Mouse (Mus musculus) bone marrow, adult 2 months (tissue): Measurements from ENCODE around the gene Dtx4. TPM values are rescaled to one million over a fixed set of nuclear protein-coding genes. Genes with fewer than 3 reads are reported as not detected.

Experiments used
- H3K27ac ChIP-seq: fragments of 200-500 bp; 2 replicates; pipeline ENCODE4 v1.5.1; 2012; ENCODE audit warnings: low read depth, mild to moderate bottlenecking, control low read depth, inconsistent platforms, low read length; ENCODE audit not compliant: control insufficient read depth, poor library complexity, insufficient read depth
- H3K4me1 ChIP-seq: fragments of 200-500 bp; 2 replicates; pipeline ENCODE4 v1.6.1; 2011; ENCODE audit warnings: low read length; ENCODE audit not compliant: control insufficient read depth, insufficient read depth
- H3K4me3 ChIP-seq: fragments of 200-500 bp; replicated peaks from 2 replicates; pipeline ENCODE3; 2011; ENCODE audit warnings: mild to moderate bottlenecking, low read depth, low read length, control low read depth; ENCODE audit not compliant: control insufficient read depth
- CTCF ChIP-seq: fragments of 200-500 bp; IDR thresholded peaks from 2 replicates; pipeline ENCODE4 v1.5.1; 2011; ENCODE audit warnings: low read length, control low read depth; ENCODE audit not compliant: control insufficient read depth, insufficient read depth
- POLR2A ChIP-seq: fragments of 200-500 bp; IDR thresholded peaks from 2 replicates; pipeline ENCODE4 v1.6.1; 2011; ENCODE audit warnings: low read depth, mild to moderate bottlenecking, control low read depth, low read length, borderline replicate concordance; ENCODE audit not compliant: control insufficient read depth
- WGBS: fragments of 180-500 bp; shearing (Covaris S2); methylation state at CpG from one replicate; pipeline ENCODE4 v1.1.7; 2018; 5-methylcytosine and 5-hydroxymethylcytosine counted together
- polyA plus RNA-seq: library from polyadenylated mRNA; stranded (reverse); fragments of >200 nt; gene quantifications from 2 replicates; pipeline ENCODE4 v1.2.4, GENCODE M21; 2011; ENCODE audit warnings: low replicate concordance; ENCODE audit not compliant: missing spikeins, insufficient read depth, insufficient read length

The Dtx4 gene
- polyA plus RNA-seq, 1 experiment = 6.7 TPM

GRCm38 (mm10) chr19:12467436-12467835, 33.8 kb downstream of the Dtx4 start:
- no peak overlapping the region for H3K4me3 ChIP-seq
- TF ChIP-seq POLR2A (no peak), CTCF (peak; percentile 48)
- peaks cover 4% of the 10 kb centered on the region; the same call in 1 of the 2 replicates for H3K4me1 ChIP-seq
- no peak overlapping the region for H3K27ac ChIP-seq
- WGBS = 76% methylated on average over 5 of the region's 5 CpGs

- WGBS = 13% methylated on average over 7 of the region's 7 CpGs
- peaks cover 5% of the 10 kb centered on the region; the same call in 1 of the 2 replicates for H3K4me1 ChIP-seq
- H3K4me3 ChIP-seq = no peak overlapping the region
- 0 out of 2 replicates have a peak overlapping the region, but pooled peaks have one; percentile 14 for H3K27ac ChIP-seq
- TF ChIP-seq POLR2A (no peak), CTCF (peak; percentile 87)
Measured at GRCm38 (mm10) chr19:12466204-12466603, 35.0 kb downstream of the Dtx4 start.

GRCm38 (mm10) chr19:12465530-12466144, 35.6 kb downstream of the Dtx4 start:
- 78% methylated on average over 10 of the region's 10 CpGs for whole genome bisulfite sequencing
- TF ChIP-seq POLR2A (no peak), CTCF (no peak)
- peak overlapping the region; percentile 46 for H3K4me3 ChIP-seq
- peak overlapping the region; percentile 29; the same call in 1 of the 2 replicates for H3K27ac ChIP-seq
- H3K4me1 ChIP-seq = peaks cover 7% of the 10 kb centered on the region; the same call in 1 of the 2 replicates

- no peak for TF ChIP-seq POLR2A
- no peak for TF ChIP-seq CTCF
- WGBS = 21% methylated on average over 4 of the region's 4 CpGs
- H3K4me1 ChIP-seq = peaks cover 7% of the 10 kb centered on the region; the same call in 1 of the 2 replicates
- peak overlapping the region; percentile 51 for H3K4me3 ChIP-seq
- H3K27ac ChIP-seq = no peak overlapping the region; the same call in 1 of the 2 replicates
Measured at GRCm38 (mm10) chr19:12464674-12465073, 36.6 kb downstream of the Dtx4 start.

- Histone ChIP-seq H3K4me1 (peaks cover 7% of the 10 kb centered on the region; the same call in 1 of the 2 replicates), H3K27ac (peak overlapping the region; percentile 61; the same call in 1 of the 2 replicates), H3K4me3 (peak overlapping the region; percentile 56)
- TF ChIP-seq POLR2A (no peak), CTCF (no peak)
- 18% methylated on average over 5 of the region's 5 CpGs for WGBS
Measured at GRCm38 (mm10) chr19:12464127-12464526, 37.1 kb downstream of the Dtx4 start.

GRCm38 (mm10) chr19:12463722-12464035, 37.6 kb downstream of the Dtx4 start:
- H3K27ac ChIP-seq = peak overlapping the region; percentile 87; the same call in 1 of the 2 replicates
- TF ChIP-seq CTCF = no peak
- no peak for TF ChIP-seq POLR2A
- WGBS = 8% methylated on average over 1 of the region's 1 CpGs
- peaks cover 7% of the 10 kb centered on the region; the same call in 1 of the 2 replicates for H3K4me1 ChIP-seq
- peak overlapping the region; percentile 64 for H3K4me3 ChIP-seq

- H3K4me1 ChIP-seq = peaks cover 8% of the 10 kb centered on the region; the same call in 1 of the 2 replicates
- TF ChIP-seq CTCF = no peak
- no peak for TF ChIP-seq POLR2A
- H3K4me3 ChIP-seq = peak overlapping the region; percentile 64
- WGBS = 56% methylated on average over 7 of the region's 7 CpGs
- peak overlapping the region; percentile 87 for H3K27ac ChIP-seq
Measured at GRCm38 (mm10) chr19:12462851-12463721, 38.2 kb downstream of the Dtx4 start.

GRCm38 (mm10) chr19:12460282-12461249, 40.7 kb downstream of the Dtx4 start, which contains the start of gene Mpeg1:
Mpeg1 (plus strand) TSS chr19:12460779.
- TF ChIP-seq POLR2A = no peak
- no peak for TF ChIP-seq CTCF
- Histone ChIP-seq H3K4me3 (peak within 1 kb of the TSS; percentile 71), H3K4me1 (peaks cover 7% of the 10 kb centered on the region; the same call in 1 of the 2 replicates), H3K27ac (peak within 1 kb of the TSS; percentile 84)
- 53% methylated on average over 11 of the region's 11 CpGs for WGBS
